Mouse (Mus musculus): ENCODE measurements around the gene Minpp1. TPM values are rescaled to one million over a fixed set of nuclear protein-coding genes. Genes with fewer than 3 reads are reported as not detected.

The Minpp1 gene
- polyA plus RNA-seq, 1 experiment from 2014 or later: 58.2 TPM

Other genes starting within 250 kb of the Minpp1 start
- gene Sgms1, start 96.1 kb upstream of the Minpp1 start, polyA plus RNA-seq (2014; fragmentation: Nextera tagmentation; extraction: Ambion mirVana): 50.9 and 51.2 TPM in 2 replicates
- 171 and 174 TPM in 2 replicates for gene Rpl9-ps6, start 19.2 kb upstream of the Minpp1 start, polyA plus RNA-seq (2014; fragmentation: Nextera tagmentation; extraction: Ambion mirVana)
- 9.0 and 10.9 TPM in 2 replicates for gene Papss2, start 110.0 kb downstream of the Minpp1 start, polyA plus RNA-seq (2014; fragmentation: Nextera tagmentation; extraction: Ambion mirVana)

Data from stomach, embryonic 14.5 days (tissue).